Mouse (Mus musculus) stomach, embryonic 15.5 days (tissue): ENCODE data around the gene Prr13. TPM values are rescaled to one million over a fixed set of nuclear protein-coding genes. Genes with fewer than 3 reads are reported as not detected.
A peak's percentile ranks its signal among the peaks of the same experiment; 100 is the strongest.

Experiments used
- ATAC-seq: fragments of 200-750 bp; cut with Nextera tagmentation; 2 replicates; pipeline ENCODE4 v1.8.0; 2017; ENCODE audit warnings: low read depth, moderate number of reproducible peaks, moderate TSS enrichment; ENCODE audit not compliant: insufficient read depth, low FRiP score
- H3K27ac ChIP-seq: fragments of 300-500 bp; sonication (generic); 2 replicates; pipeline ENCODE4 v1.5.1; 2015; ENCODE audit warnings: mild to moderate bottlenecking, inconsistent platforms
- H3K27me3 ChIP-seq: fragments of 300-500 bp; sonication (generic); replicated peaks from 2 replicates; pipeline ENCODE4 v1.6.1; 2015; ENCODE audit warnings: inconsistent platforms
- H3K36me3 ChIP-seq: fragments of 300-500 bp; sonication (generic); 2 replicates; pipeline ENCODE4 v1.6.1; 2015; ENCODE audit warnings: inconsistent platforms
- H3K4me1 ChIP-seq: fragments of 300-500 bp; sonication (generic); 2 replicates; pipeline ENCODE4 v1.6.1; 2015; ENCODE audit warnings: inconsistent platforms
- H3K4me2 ChIP-seq: fragments of 300-500 bp; sonication (generic); 2 replicates; pipeline ENCODE4 v1.6.1; 2015; ENCODE audit warnings: mild to moderate bottlenecking, inconsistent platforms
- H3K4me3 ChIP-seq: fragments of 300-500 bp; sonication (generic); replicated peaks from 2 replicates; pipeline ENCODE4 v1.5.1; 2015; ENCODE audit warnings: inconsistent platforms
- H3K9ac ChIP-seq: fragments of 300-500 bp; sonication (generic); 2 replicates; pipeline ENCODE4 v1.6.1; 2015; ENCODE audit warnings: inconsistent platforms
- H3K9me3 ChIP-seq: fragments of 300-500 bp; sonication (generic); 2 replicates; pipeline ENCODE4 v1.6.1; 2016; ENCODE audit warnings: inconsistent platforms
- WGBS: fragments of 180-500 bp; shearing (Covaris S2); methylation state at CpG from one replicate; pipeline ENCODE4 v1.1.7; 2015; 5-methylcytosine and 5-hydroxymethylcytosine counted together
- polyA plus RNA-seq: library from polyadenylated mRNA; unstranded; fragments of >200 nt; fragmentation: Nextera tagmentation; extraction: Ambion mirVana; gene quantifications from 2 replicates; pipeline ENCODE4 v1.2.1, GENCODE M21; 2015

The Prr13 gene
- polyA plus RNA-seq, 1 experiment from 2014 or later = 119 TPM

- H3K36me3 ChIP-seq = no peaks in the 10 kb centered on the region
- no peak for ATAC-seq
- H3K27ac ChIP-seq = peak overlapping the region; percentile 51; the same call in 1 of the 2 replicates
- 74% methylated on average over 9 of the region's 9 CpGs for WGBS
- H3K4me3 ChIP-seq = no peak overlapping the region
- H3K9me3 ChIP-seq = no peaks in the 10 kb centered on the region
- no peaks in the 10 kb centered on the region; the same call in 1 of the 2 replicates for H3K4me1 ChIP-seq
- no peaks in the 10 kb centered on the region for H3K27me3 ChIP-seq
- peak overlapping the region; percentile 69; the same call in 1 of the 2 replicates for H3K4me2 ChIP-seq
- H3K9ac ChIP-seq = no peak overlapping the region
Observed at GRCm38 (mm10) chr15:102461430-102462075, 2.7 kb downstream of the Prr13 start.

DNA sequence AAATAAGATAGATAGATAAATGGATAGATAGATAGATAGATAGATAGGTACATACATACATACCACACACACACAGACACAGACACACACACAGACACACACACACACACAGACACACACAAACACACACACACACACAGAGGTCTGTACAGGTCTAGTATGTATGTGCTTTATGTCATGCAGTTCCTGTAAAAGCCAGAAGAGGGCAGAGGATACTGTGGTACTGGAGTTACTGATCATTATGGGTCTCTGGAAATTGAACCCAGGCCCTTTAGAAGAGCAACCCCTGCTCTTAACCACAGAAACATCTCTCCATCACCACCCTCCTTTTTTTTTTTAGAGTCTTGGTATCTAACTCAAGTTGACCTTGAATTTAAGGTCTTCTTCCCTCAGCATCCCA lies 4.8 kb downstream of the Prr13 start:
- H3K9me3 ChIP-seq = no peaks in the 10 kb centered on the region
- no peak overlapping the region for H3K27ac ChIP-seq
- no peak overlapping the region for H3K4me2 ChIP-seq
- H3K4me3 ChIP-seq = no peak overlapping the region
- ATAC-seq = no peak
- H3K4me1 ChIP-seq = no peaks in the 10 kb centered on the region; the same call in 1 of the 2 replicates
- no peaks in the 10 kb centered on the region for H3K36me3 ChIP-seq
- no peaks in the 10 kb centered on the region for H3K27me3 ChIP-seq
- no peak overlapping the region for H3K9ac ChIP-seq

- 0 out of 2 replicates have a peak, but pooled peaks cover 4% of the 10 kb centered on the region for H3K36me3 ChIP-seq
- no peaks in the 10 kb centered on the region for H3K9me3 ChIP-seq
- no peak overlapping the region for H3K4me2 ChIP-seq
- H3K9ac ChIP-seq = no peak overlapping the region
- peaks cover 3% of the 10 kb centered on the region; the same call in 1 of the 2 replicates for H3K4me1 ChIP-seq
- H3K4me3 ChIP-seq = no peak overlapping the region
- ATAC-seq = no peak
- no peak overlapping the region for H3K27ac ChIP-seq
- no peaks in the 10 kb centered on the region for H3K27me3 ChIP-seq
- 93% methylated on average over 9 of the region's 9 CpGs for WGBS
Observed at GRCm38 (mm10) chr15:102468675-102469370, 10.0 kb downstream of the Prr13 start.

GRCm38 (mm10) chr15:102470183-102470604 lies 11.4 kb downstream of the Prr13 start, which contains the start of gene Pcbp2:
Gene Pcbp2, plus strand, starts transcription at chr15:102470539.
- Histone ChIP-seq H3K4me2 (peak within 1 kb of the TSS; percentile 58), H3K36me3 (peaks cover 11% of the 10 kb centered on the region; the same call in 1 of the 2 replicates), H3K27me3 (no peaks in the 10 kb centered on the region), H3K9ac (peak within 1 kb of the TSS; percentile 93), H3K9me3 (no peaks in the 10 kb centered on the region), H3K4me1 (peaks cover 3% of the 10 kb centered on the region; the same call in 1 of the 2 replicates), H3K27ac (peak within 1 kb of the TSS; percentile 97), H3K4me3 (peak within 1 kb of the TSS; percentile 88)
- WGBS = under 1% methylated on average over 27 of the region's 40 CpGs
- ATAC-seq = peak; percentile 100

DNA sequence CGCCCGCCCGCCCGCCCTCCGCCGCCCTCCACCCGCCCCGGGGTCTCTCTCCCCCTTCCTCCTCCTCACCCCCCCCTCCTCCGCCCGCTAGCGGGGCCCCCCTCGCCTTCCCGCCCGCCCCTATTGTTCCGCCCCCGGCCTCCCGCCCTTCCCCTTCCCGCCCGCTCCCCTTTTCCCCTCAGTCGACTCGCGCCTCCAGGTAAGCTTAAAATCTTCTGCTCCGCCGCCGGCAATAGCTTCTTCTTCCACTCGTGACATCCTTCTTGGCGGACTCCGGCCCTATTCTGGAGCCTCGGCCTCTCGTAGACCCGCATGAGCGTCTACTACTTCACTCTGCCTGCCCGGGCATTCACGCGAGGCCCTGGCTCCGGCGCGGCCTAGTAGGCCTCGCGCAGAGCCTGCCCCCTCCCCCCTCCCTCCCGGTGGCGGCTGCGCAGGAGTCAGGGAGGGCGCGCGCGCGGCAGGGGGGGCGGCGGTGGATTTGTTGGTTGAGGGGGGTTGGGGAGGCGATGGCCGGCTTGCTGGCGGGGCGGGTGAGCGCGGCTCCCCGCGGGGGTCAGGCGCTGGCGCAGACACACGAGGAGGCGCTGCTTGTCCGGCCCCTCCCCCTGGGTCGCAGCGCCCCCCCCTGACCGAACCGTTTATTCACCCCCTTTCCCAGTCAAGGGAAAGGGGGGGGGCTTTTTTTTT lies 11.9 kb downstream of the Prr13 start:
- peak overlapping the region; percentile 88 for H3K4me3 ChIP-seq
- peaks cover 17% of the 10 kb centered on the region for H3K36me3 ChIP-seq
- no peaks in the 10 kb centered on the region for H3K9me3 ChIP-seq
- peaks cover 3% of the 10 kb centered on the region; the same call in 1 of the 2 replicates for H3K4me1 ChIP-seq
- WGBS = 1% methylated on average over 38 of the region's 67 CpGs
- ATAC-seq = peak; percentile 54
- no peaks in the 10 kb centered on the region for H3K27me3 ChIP-seq
- H3K9ac ChIP-seq = peak overlapping the region; percentile 93
- peak overlapping the region; percentile 97 for H3K27ac ChIP-seq
- H3K4me2 ChIP-seq = peak overlapping the region; percentile 58

GRCm38 (mm10) chr15:102471295-102471645 lies 12.4 kb downstream of the Prr13 start:
- Histone ChIP-seq H3K9me3 (no peaks in the 10 kb centered on the region), H3K27ac (peak overlapping the region; percentile 97), H3K4me3 (peak overlapping the region; percentile 88), H3K27me3 (no peaks in the 10 kb centered on the region), H3K4me1 (peaks cover 3% of the 10 kb centered on the region; the same call in 1 of the 2 replicates), H3K36me3 (peaks cover 22% of the 10 kb centered on the region), H3K4me2 (peak overlapping the region; percentile 58), H3K9ac (peak overlapping the region; percentile 93)
- WGBS = under 1% methylated on average over 10 of the region's 10 CpGs
- no peak for ATAC-seq

GRCm38 (mm10) chr15:102471727-102472126 lies 12.9 kb downstream of the Prr13 start:
- Histone ChIP-seq H3K4me2 (peak overlapping the region; percentile 58), H3K36me3 (peaks cover 25% of the 10 kb centered on the region), H3K27ac (no peak overlapping the region), H3K4me3 (peak overlapping the region; percentile 88; the same call in 1 of the 2 replicates), H3K4me1 (peaks cover 3% of the 10 kb centered on the region; the same call in 1 of the 2 replicates), H3K9ac (no peak overlapping the region), H3K27me3 (no peaks in the 10 kb centered on the region), H3K9me3 (no peaks in the 10 kb centered on the region)
- ATAC-seq = no peak

GRCm38 (mm10) chr15:102473246-102473645 lies 14.4 kb downstream of the Prr13 start:
- H3K27ac ChIP-seq = no peak overlapping the region
- no peak overlapping the region for H3K4me2 ChIP-seq
- H3K27me3 ChIP-seq = no peaks in the 10 kb centered on the region
- no peak overlapping the region for H3K4me3 ChIP-seq
- H3K4me1 ChIP-seq = peaks cover 3% of the 10 kb centered on the region; the same call in 1 of the 2 replicates
- peaks cover 32% of the 10 kb centered on the region for H3K36me3 ChIP-seq
- no peak overlapping the region for H3K9ac ChIP-seq
- no peak for ATAC-seq
- WGBS = 67% methylated on average over 2 of the region's 2 CpGs
- no peaks in the 10 kb centered on the region for H3K9me3 ChIP-seq

DNA sequence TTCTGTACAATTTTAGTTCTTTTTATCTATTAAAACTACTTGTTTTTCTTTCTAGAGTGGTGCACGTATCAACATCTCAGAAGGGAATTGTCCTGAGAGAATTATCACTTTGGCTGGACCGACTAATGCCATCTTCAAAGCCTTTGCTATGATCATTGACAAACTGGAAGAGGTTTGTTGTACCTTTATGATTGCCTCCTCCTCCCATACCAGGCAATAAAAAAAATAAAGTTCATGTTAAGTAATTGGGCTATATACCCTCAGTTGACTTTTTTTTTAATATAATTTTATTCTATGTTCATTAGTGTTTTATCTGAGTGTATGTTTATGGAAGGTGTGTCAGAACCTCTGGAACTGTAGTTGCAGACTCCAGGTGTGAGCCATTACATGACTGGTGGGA lies 15.7 kb downstream of the Prr13 start:
- Histone ChIP-seq H3K36me3 (peaks cover 34% of the 10 kb centered on the region), H3K9ac (no peak overlapping the region), H3K4me2 (no peak overlapping the region), H3K9me3 (no peaks in the 10 kb centered on the region), H3K4me3 (no peak overlapping the region), H3K27ac (no peak overlapping the region), H3K27me3 (no peaks in the 10 kb centered on the region), H3K4me1 (peaks cover 3% of the 10 kb centered on the region; the same call in 1 of the 2 replicates)
- 88% methylated on average over 2 of the region's 2 CpGs for WGBS
- no peak for ATAC-seq

DNA sequence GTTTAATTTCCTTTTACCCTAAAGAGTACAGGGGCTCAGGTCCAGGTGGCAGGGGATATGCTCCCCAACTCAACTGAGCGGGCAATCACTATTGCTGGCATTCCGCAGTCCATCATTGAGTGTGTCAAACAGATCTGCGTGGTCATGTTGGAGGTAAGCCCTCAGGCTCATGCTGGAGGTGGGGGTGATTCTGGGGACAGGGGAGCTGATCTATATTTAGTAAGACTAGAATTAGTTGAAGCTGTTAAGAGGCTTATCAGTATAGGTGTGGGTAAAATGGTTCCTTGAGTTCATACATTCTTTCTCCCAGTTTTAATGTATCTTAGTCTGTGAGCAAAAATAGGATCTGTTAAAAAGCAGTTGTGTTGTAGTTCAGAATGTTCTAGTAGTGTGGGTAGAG lies 24.3 kb downstream of the Prr13 start:
- Histone ChIP-seq H3K9me3 (no peaks in the 10 kb centered on the region), H3K9ac (no peak overlapping the region), H3K36me3 (peaks cover 49% of the 10 kb centered on the region), H3K27me3 (no peaks in the 10 kb centered on the region), H3K4me3 (no peak overlapping the region), H3K27ac (no peak overlapping the region), H3K4me1 (no peaks in the 10 kb centered on the region), H3K4me2 (no peak overlapping the region)
- no peak for ATAC-seq
- 86% methylated on average over 3 of the region's 3 CpGs for WGBS

- no peaks in the 10 kb centered on the region for H3K27me3 ChIP-seq
- H3K36me3 ChIP-seq = peaks cover 69% of the 10 kb centered on the region
- H3K9me3 ChIP-seq = no peaks in the 10 kb centered on the region
- no peak overlapping the region for H3K4me3 ChIP-seq
- no peak overlapping the region for H3K9ac ChIP-seq
- ATAC-seq = no peak
- no peak overlapping the region for H3K27ac ChIP-seq
- no peaks in the 10 kb centered on the region for H3K4me1 ChIP-seq
- H3K4me2 ChIP-seq = no peak overlapping the region
- WGBS = 93% methylated on average over 12 of the region's 12 CpGs
Observed at GRCm38 (mm10) chr15:102485853-102486252, 27.0 kb downstream of the Prr13 start.

- Histone ChIP-seq H3K9me3 (no peaks in the 10 kb centered on the region), H3K4me3 (no peak overlapping the region), H3K27me3 (no peaks in the 10 kb centered on the region), H3K36me3 (peaks cover 67% of the 10 kb centered on the region), H3K9ac (no peak overlapping the region), H3K27ac (no peak overlapping the region), H3K4me2 (no peak overlapping the region), H3K4me1 (no peaks in the 10 kb centered on the region)
- ATAC-seq = no peak
- 31% methylated on average over 1 of the region's 1 CpGs for WGBS
Observed at GRCm38 (mm10) chr15:102487664-102488063, 28.8 kb downstream of the Prr13 start.
